Mouse (Mus musculus): ENCODE measurements around the gene Gm5485. TPM values are rescaled to one million over a fixed set of nuclear protein-coding genes. Genes with fewer than 3 reads are reported as not detected.
A peak's percentile ranks its signal among the peaks of the same experiment; 100 is the strongest.

Gm5485 gene
- total RNA-seq, 2 experiments from 2014 or later = not detected

DNA sequence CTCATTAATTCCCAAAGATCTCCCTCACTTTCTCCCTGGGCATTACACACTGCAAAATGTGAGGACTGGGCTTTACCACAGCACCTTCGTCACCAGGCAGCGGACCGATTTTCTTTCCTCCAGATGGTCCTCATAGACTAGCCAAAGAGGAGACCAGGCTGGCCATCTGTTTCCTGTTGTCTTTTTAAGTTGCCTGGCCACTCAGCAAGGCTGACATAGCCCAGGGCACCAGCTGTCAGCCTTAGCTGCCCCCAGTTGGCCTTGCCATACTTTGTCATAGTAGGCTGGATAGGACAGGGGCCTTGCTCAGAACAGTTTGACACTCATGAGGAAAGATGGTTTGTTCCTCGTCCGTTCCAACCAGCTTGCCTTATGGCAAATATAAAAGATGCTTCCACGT is 39.8 kb downstream of the Gm5485 start:
- DNase-seq = no peak

DNA sequence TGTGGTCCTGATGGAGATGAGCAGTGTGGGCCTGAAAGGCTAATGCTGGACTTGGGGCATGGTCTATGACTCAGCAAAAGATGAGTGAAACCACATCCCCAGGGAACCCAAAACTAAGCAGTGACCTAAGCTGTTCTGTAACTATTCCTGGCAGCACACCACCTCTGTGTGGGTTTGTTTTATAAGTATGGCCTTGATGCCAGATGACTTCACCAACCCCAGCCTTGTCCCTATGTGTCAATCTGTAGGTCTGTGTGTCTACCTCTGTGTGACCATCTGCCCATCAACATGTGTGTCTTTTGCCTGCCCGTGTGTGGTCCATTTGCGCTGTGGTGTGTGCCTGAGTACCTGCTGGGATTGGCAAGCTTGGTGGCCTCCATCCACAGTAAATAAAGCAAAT is 44.1 kb downstream of the Gm5485 start:
- no peak for DNase-seq

GRCm38 (mm10) chr16:48366801-48367200 is 45.4 kb downstream of the Gm5485 start:
- no peak for DNase-seq

DNA sequence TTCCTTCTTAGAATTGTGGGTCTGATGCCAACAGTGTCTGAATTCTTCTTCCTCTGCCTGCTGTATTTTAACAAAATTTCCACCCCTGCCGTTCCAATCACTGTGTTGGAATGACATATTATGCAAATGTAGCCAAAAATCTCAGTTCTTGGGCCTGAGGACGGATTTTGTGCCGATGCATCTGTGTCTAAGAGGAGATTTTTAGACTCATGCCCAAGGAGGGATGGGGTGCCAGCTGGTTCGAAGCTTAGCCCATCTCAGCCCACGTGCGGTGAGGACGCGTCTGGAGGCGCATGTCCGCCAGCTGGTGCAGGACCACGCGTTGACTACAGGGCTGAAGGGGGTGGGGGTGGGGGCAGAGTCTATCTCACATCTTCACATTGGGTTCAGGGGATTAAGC is 51.3 kb downstream of the Gm5485 start:
- DNase-seq = peak in 1 of 2 experiments; percentile 5

GRCm38 (mm10) chr16:48356417-48356816 is 55.8 kb downstream of the Gm5485 start:
- DNase-seq = peak; percentile 53 to 56

- DNase-seq = no peak
Observed at GRCm38 (mm10) chr16:48355716-48356115, 56.5 kb downstream of the Gm5485 start.

Other genes with a start within 250 kb of the Gm5485 start
- gene Dppa4, start 128.7 kb downstream of the Gm5485 start, total RNA-seq (2021) = not detected
- gene Dppa2, start 108.5 kb downstream of the Gm5485 start, total RNA-seq (2021) = not detected
- not detected for gene Morc1, start 18.8 kb upstream of the Gm5485 start, total RNA-seq (2021)

Measured in heart, adult 18-20 months (tissue).